Mouse (Mus musculus) myocyte (in vitro differentiated cells): ENCODE data around the gene Tmem38a. TPM values are rescaled to one million over a fixed set of nuclear protein-coding genes. Genes with fewer than 3 reads are reported as not detected.

Experiments
- H3K27me3 ChIP-seq: one replicate; pipeline ENCODE4 v1.6.1; 2011; ENCODE audit not compliant: control insufficient read depth, insufficient read depth, insufficient read length
- H3K36me3 ChIP-seq: one replicate; pipeline ENCODE4 v1.6.1; 2011; ENCODE audit not compliant: control insufficient read depth, insufficient read depth
- H3K4me2 ChIP-seq: one replicate; pipeline ENCODE4 v1.6.1; 2011; ENCODE audit warnings: low read depth, control low read depth
- H3K4me3 ChIP-seq: one replicate; pipeline ENCODE4 v1.5.1; 2011; ENCODE audit warnings: mild to moderate bottlenecking, control low read depth, moderate library complexity
- H3K79me2 ChIP-seq: one replicate; pipeline ENCODE4 v1.6.1; 2011; ENCODE audit not compliant: control insufficient read depth, insufficient read depth
- H3ac ChIP-seq: one replicate; pipeline ENCODE4 v1.6.1; 2011; ENCODE audit not compliant: control insufficient read depth, insufficient read length
- CEBPB ChIP-seq: IDR thresholded peaks from 2 replicates; pipeline ENCODE4 v1.6.1; 2011; ENCODE audit warnings: mild to moderate bottlenecking, moderate library complexity; ENCODE audit not compliant: poor library complexity, insufficient read depth, severe bottlenecking
- E2F4 ChIP-seq: IDR thresholded peaks from one replicate; pipeline ENCODE4 v1.6.1; 2011; ENCODE audit warnings: mild to moderate bottlenecking, control low read depth, moderate library complexity; ENCODE audit not compliant: insufficient read depth
- MAX ChIP-seq: IDR thresholded peaks from one replicate; pipeline ENCODE4 v1.6.1; 2011; ENCODE audit warnings: low read depth, mild to moderate bottlenecking, control low read depth
- MYOD1 ChIP-seq, 3 experiments: IDR thresholded peaks; one replicate each; pipeline ENCODE4 v1.6.1; 2011; ENCODE audit warnings: control low read depth in 2 of 3, low read depth in 2 of 3, mild to moderate bottlenecking in 2 of 3, moderate library complexity in 1 of 3; ENCODE audit not compliant: insufficient read length in 2 of 3, control insufficient read depth in 1 of 3
- MYOG ChIP-seq, 3 experiments: IDR thresholded peaks; one replicate each; pipeline ENCODE4 v1.6.1; 2011; ENCODE audit warnings: control low read depth in 2 of 3, low read depth in 2 of 3, mild to moderate bottlenecking in 2 of 3; ENCODE audit not compliant: insufficient read length in 2 of 3, control insufficient read depth in 1 of 3, insufficient read depth in 1 of 3
- POLR2A ChIP-seq: IDR thresholded peaks from one replicate; pipeline ENCODE4 v1.6.1; 2011; ENCODE audit warnings: low read depth, mild to moderate bottlenecking, control low read depth, moderate library complexity; ENCODE audit not compliant: insufficient read length
- POLR2AphosphoS2 ChIP-seq: IDR thresholded peaks from one replicate; pipeline ENCODE4 v1.6.1; 2011; ENCODE audit warnings: low read depth, control low read depth; ENCODE audit not compliant: insufficient read length
- REST ChIP-seq: IDR thresholded peaks from one replicate; pipeline ENCODE4 v1.6.1; 2011; ENCODE audit warnings: mild to moderate bottlenecking, control low read depth, moderate library complexity; ENCODE audit not compliant: insufficient read depth, insufficient read length
- SRF ChIP-seq: IDR thresholded peaks from one replicate; pipeline ENCODE4 v1.6.1; 2011; ENCODE audit warnings: low read depth; ENCODE audit not compliant: control insufficient read depth, insufficient read length
- TCF12 ChIP-seq: IDR thresholded peaks from one replicate; pipeline ENCODE4 v1.6.1; 2011; ENCODE audit warnings: mild to moderate bottlenecking, control low read depth; ENCODE audit not compliant: poor library complexity, insufficient read depth, severe bottlenecking
- TCF3 ChIP-seq: IDR thresholded peaks from one replicate; pipeline ENCODE4 v1.6.1; 2011; ENCODE audit warnings: low read depth, control low read depth; ENCODE audit not compliant: insufficient read length
- USF1 ChIP-seq: IDR thresholded peaks from one replicate; pipeline ENCODE4 v1.6.1; 2011; ENCODE audit warnings: low read depth, mild to moderate bottlenecking, control low read depth, moderate library complexity
- polyA plus RNA-seq: library from polyadenylated mRNA; unstranded; fragments of >200 nt; fragmentation: generic; extraction: Trizol; gene quantifications from one replicate; pipeline ENCODE4 v1.2.1, GENCODE M21; 2012; ENCODE audit warnings: missing spikeins

Gene Tmem38a
- polyA plus RNA-seq = 351 TPM

- peak within 1 kb of the TSS; percentile 54 for H3ac ChIP-seq
- peaks cover 14% of the 10 kb centered on the region for H3K36me3 ChIP-seq
- peak within 1 kb of the TSS; percentile 99 for H3K4me3 ChIP-seq
- H3K4me2 ChIP-seq = peak within 1 kb of the TSS; percentile 98
- no peak for TF ChIP-seq E2F4
- TF ChIP-seq CEBPB = no peak
- no peak for TF ChIP-seq SRF
- no peak for TF ChIP-seq MAX
- no peak for TF ChIP-seq TCF12
- peak; percentile 97 for TF ChIP-seq POLR2AphosphoS2
- no peak for TF ChIP-seq USF1
- TF ChIP-seq REST = peak; percentile 9
- TF ChIP-seq MYOG (IDR thresholded peaks at IDR 0.05; ENCODE audit: control insufficient read depth in 1 of 3, insufficient read depth in 1 of 3, insufficient read length in 2 of 3, low read depth in 2 of 3) = no peak
- TF ChIP-seq TCF3 = no peak
- TF ChIP-seq POLR2A = peak; percentile 97
- TF ChIP-seq MYOD1 (IDR thresholded peaks at IDR 0.05; ENCODE audit: control insufficient read depth in 1 of 3, insufficient read length in 2 of 3, low read depth in 2 of 3) = peak in 2 of 3 experiments; percentile 20 to 43
- H3K79me2 ChIP-seq = peaks cover 57% of the 10 kb centered on the region
- no peaks in the 10 kb centered on the region for H3K27me3 ChIP-seq
Observed at GRCm38 (mm10) chr8:72571611-72572473, at the start of gene Tmem38a. Tmem38a (plus strand) TSS chr8:72572055.

- H3K79me2 ChIP-seq = peaks cover 94% of the 10 kb centered on the region
- TF ChIP-seq MAX (no peak), REST (no peak), TCF12 (no peak), MYOD1 (IDR thresholded peaks at IDR 0.05; ENCODE audit: control insufficient read depth in 1 of 3, insufficient read length in 2 of 3, low read depth in 2 of 3) (no peak), MYOG (IDR thresholded peaks at IDR 0.05; ENCODE audit: control insufficient read depth in 1 of 3, insufficient read depth in 1 of 3, insufficient read length in 2 of 3, low read depth in 2 of 3) (no peak), E2F4 (no peak), USF1 (no peak), TCF3 (no peak), POLR2AphosphoS2 (no peak)
- no peak overlapping the region for H3ac ChIP-seq
- no peaks in the 10 kb centered on the region for H3K36me3 ChIP-seq
- no peaks in the 10 kb centered on the region for H3K27me3 ChIP-seq
- no peak overlapping the region for H3K4me2 ChIP-seq
- H3K4me3 ChIP-seq = no peak overlapping the region
Observed at GRCm38 (mm10) chr8:72532103-72532502, 39.8 kb upstream of the Tmem38a start.

DNA sequence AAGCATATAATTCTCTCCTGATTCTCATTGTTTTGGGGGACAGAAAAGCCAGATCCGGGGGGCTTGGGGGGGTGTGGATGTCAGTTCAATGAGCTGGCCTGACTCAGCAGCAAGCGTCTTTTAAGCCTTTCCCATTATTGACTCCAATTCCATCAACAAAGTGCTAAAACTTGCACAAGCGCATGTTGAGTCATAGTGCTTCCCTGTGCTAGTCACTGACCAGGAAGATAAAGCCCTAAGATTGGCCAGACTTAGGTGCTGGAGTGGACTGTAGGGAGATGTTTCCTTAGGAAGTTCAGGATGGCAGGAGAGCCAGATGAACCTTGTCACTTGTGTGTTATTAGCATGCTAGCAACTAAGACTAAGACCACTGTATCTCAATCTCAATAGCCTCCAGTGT lies 37.0 kb upstream of the Tmem38a start:
- H3ac ChIP-seq = no peak overlapping the region
- H3K79me2 ChIP-seq = peaks cover 96% of the 10 kb centered on the region
- no peak for TF ChIP-seq CEBPB
- no peak for TF ChIP-seq REST
- TF ChIP-seq E2F4 = no peak
- no peak for TF ChIP-seq SRF
- no peak for TF ChIP-seq MYOD1 (IDR thresholded peaks at IDR 0.05; ENCODE audit: control insufficient read depth in 1 of 3, insufficient read length in 2 of 3, low read depth in 2 of 3)
- TF ChIP-seq POLR2A = no peak
- TF ChIP-seq POLR2AphosphoS2 = no peak
- no peak for TF ChIP-seq TCF12
- no peak for TF ChIP-seq TCF3
- no peak for TF ChIP-seq MAX
- TF ChIP-seq MYOG (IDR thresholded peaks at IDR 0.05; ENCODE audit: control insufficient read depth in 1 of 3, insufficient read depth in 1 of 3, insufficient read length in 2 of 3, low read depth in 2 of 3) = no peak
- no peak for TF ChIP-seq USF1
- no peak overlapping the region for H3K4me2 ChIP-seq
- no peaks in the 10 kb centered on the region for H3K27me3 ChIP-seq
- H3K4me3 ChIP-seq = no peak overlapping the region
- no peaks in the 10 kb centered on the region for H3K36me3 ChIP-seq

GRCm38 (mm10) chr8:72539234-72539633 lies 32.6 kb upstream of the Tmem38a start:
- no peak overlapping the region for H3ac ChIP-seq
- TF ChIP-seq TCF3 = no peak
- TF ChIP-seq POLR2AphosphoS2 = no peak
- TF ChIP-seq TCF12 = no peak
- no peak for TF ChIP-seq MYOD1 (IDR thresholded peaks at IDR 0.05; ENCODE audit: control insufficient read depth in 1 of 3, insufficient read length in 2 of 3, low read depth in 2 of 3)
- no peak for TF ChIP-seq SRF
- TF ChIP-seq CEBPB = no peak
- TF ChIP-seq MAX = no peak
- no peaks in the 10 kb centered on the region for H3K27me3 ChIP-seq
- H3K36me3 ChIP-seq = no peaks in the 10 kb centered on the region
- no peak overlapping the region for H3K4me2 ChIP-seq
- H3K79me2 ChIP-seq = peaks cover 87% of the 10 kb centered on the region
- no peak overlapping the region for H3K4me3 ChIP-seq
